Mouse (Mus musculus): Measurements from ENCODE around the gene Itpk1. TPM values are rescaled to one million over a fixed set of nuclear protein-coding genes. Genes with fewer than 3 reads are reported as not detected.
A peak's percentile ranks its signal among the peaks of the same experiment; 100 is the strongest.
"Not testable (repeated sequence)": the region's sequence is repeated elsewhere in the genome, so short reads cannot be mapped to it uniquely, and the experiment has no call there.

Itpk1 gene
- total RNA-seq, 2 experiments from 2014 or later, result 69.2 to 70.5 TPM

GRCm38 (mm10) chr12:102664052-102664448, 40.7 kb downstream of the Itpk1 start:
- no peak for DNase-seq (ENCODE audit: low spot score in 2 of 2)

- no peak for DNase-seq (ENCODE audit: low spot score in 2 of 2)
Measured at GRCm38 (mm10) chr12:102663349-102664051, 41.2 kb downstream of the Itpk1 start.

GRCm38 (mm10) chr12:102661772-102662171, 43.0 kb downstream of the Itpk1 start:
- DNase-seq (ENCODE audit: low spot score in 2 of 2), result no peak

- DNase-seq (ENCODE audit: low spot score in 2 of 2), result no peak
Measured at GRCm38 (mm10) chr12:102660906-102661651, 43.7 kb downstream of the Itpk1 start.

- peak; percentile 65 to 83 for DNase-seq (ENCODE audit: low spot score in 2 of 2)
Measured at GRCm38 (mm10) chr12:102653003-102653402, 51.7 kb downstream of the Itpk1 start.

GRCm38 (mm10) chr12:102652420-102652819, 52.3 kb downstream of the Itpk1 start:
- DNase-seq (ENCODE audit: low spot score in 2 of 2), result no peak

GRCm38 (mm10) chr12:102651871-102652270, 52.9 kb downstream of the Itpk1 start:
- DNase-seq (ENCODE audit: low spot score in 2 of 2), result no peak

GRCm38 (mm10) chr12:102651401-102651800, 53.3 kb downstream of the Itpk1 start:
- DNase-seq (ENCODE audit: low spot score in 2 of 2), result no peak

GRCm38 (mm10) chr12:102650649-102651048, 54.1 kb downstream of the Itpk1 start:
- DNase-seq (ENCODE audit: low spot score in 2 of 2), result no peak

- DNase-seq (ENCODE audit: low spot score in 2 of 2), result no peak
Measured at GRCm38 (mm10) chr12:102647839-102648564, 56.7 kb downstream of the Itpk1 start.

- no peak for DNase-seq (ENCODE audit: low spot score in 2 of 2)
Measured at GRCm38 (mm10) chr12:102646586-102647260, 58.0 kb downstream of the Itpk1 start.

GRCm38 (mm10) chr12:102645911-102646585, 58.7 kb downstream of the Itpk1 start:
- DNase-seq (ENCODE audit: low spot score in 2 of 2), result no peak

- DNase-seq (ENCODE audit: low spot score in 2 of 2), result no peak
Measured at GRCm38 (mm10) chr12:102643316-102643715, 61.4 kb downstream of the Itpk1 start.

- peak; percentile 80 to 91 for DNase-seq (ENCODE audit: low spot score in 2 of 2)
Measured at GRCm38 (mm10) chr12:102640436-102641163, 64.1 kb downstream of the Itpk1 start.

- DNase-seq (ENCODE audit: low spot score in 2 of 2), result no peak
Measured at GRCm38 (mm10) chr12:102638878-102639277, 65.9 kb downstream of the Itpk1 start.

- DNase-seq (ENCODE audit: low spot score in 2 of 2), result no peak
Measured at GRCm38 (mm10) chr12:102637235-102637634, 67.5 kb downstream of the Itpk1 start.

- DNase-seq (ENCODE audit: low spot score in 2 of 2), result no peak
Measured at GRCm38 (mm10) chr12:102634436-102635050, 70.2 kb downstream of the Itpk1 start.

GRCm38 (mm10) chr12:102633083-102633501, 71.6 kb downstream of the Itpk1 start:
- no peak for DNase-seq (ENCODE audit: low spot score in 2 of 2)

GRCm38 (mm10) chr12:102631690-102632089, 73.0 kb downstream of the Itpk1 start:
- DNase-seq (ENCODE audit: low spot score in 2 of 2), result no peak

GRCm38 (mm10) chr12:102630471-102630870, 74.3 kb downstream of the Itpk1 start:
- DNase-seq (ENCODE audit: low spot score in 2 of 2), result not testable (repeated sequence)

Measured in layer of hippocampus, adult 18-20 months (tissue).